Mouse (Mus musculus): ENCODE measurements around the gene Uso1. TPM values are rescaled to one million over a fixed set of nuclear protein-coding genes. Genes with fewer than 3 reads are reported as not detected.
A peak's percentile ranks its signal among the peaks of the same experiment; 100 is the strongest.

The Uso1 gene
- polyA plus RNA-seq, 2 experiments = 14.3 to 18.6 TPM

DNA sequence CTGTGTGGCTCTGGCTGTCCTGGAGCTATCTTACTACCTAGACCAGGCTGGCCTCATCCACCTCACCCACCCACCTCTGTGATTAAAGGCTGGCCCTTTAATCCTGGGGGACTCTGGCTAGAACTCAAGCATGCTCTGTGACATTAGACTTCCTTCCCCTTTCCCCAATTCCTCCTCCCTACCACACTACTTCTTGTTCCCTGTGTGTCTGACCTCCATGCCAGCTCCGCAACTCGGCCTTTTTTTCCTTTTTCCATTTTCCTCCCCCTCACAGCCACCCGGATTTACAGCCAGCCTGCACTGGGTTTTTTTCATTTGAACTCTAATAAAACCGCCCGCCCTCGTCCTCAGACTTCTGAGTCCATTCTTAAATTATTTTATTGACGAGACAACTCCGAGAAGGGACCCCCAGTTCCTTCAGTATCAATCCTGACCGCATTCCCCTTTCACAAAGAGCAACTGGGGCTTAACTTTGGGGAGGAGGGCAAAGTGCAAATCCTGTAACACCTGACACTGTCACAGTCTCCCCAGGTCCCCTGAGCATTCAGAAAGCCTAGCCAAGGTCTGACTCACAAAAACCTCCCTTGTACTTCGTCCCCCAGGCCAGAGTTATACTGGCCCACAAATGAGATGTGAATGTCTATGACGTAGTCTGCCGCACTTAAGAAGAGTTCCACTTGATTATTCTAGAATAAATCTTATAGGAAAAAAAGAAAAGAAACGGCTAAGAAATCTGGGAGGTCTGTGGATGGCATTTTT, 39.2 kb upstream of the Uso1 start:
- peak; percentile 50; the same call in 1 of the 2 replicates for ATAC-seq (ENCODE audit: insufficient read depth)
- TF ChIP-seq EP300 (IDR thresholded peaks at IDR 0.05; ENCODE audit: low read depth) (no peak), CTCF (IDR thresholded peaks at IDR 0.05; ENCODE audit: low read depth) (no peak)
- H3K9me3 ChIP-seq (ENCODE audit: control insufficient read depth, low read length) = no peaks in the 10 kb centered on the region
- no peak for DNase-seq (ENCODE audit: low read depth in 3 of 3, low spot score in 3 of 3)
- H3K4me1 ChIP-seq (replicated peaks; ENCODE audit: control insufficient read depth in 2 of 2, insufficient read depth in 2 of 2, low read length in 1 of 2) = peaks cover 0 to 5% of the 10 kb centered on the region in 2 experiments; a peak in 1 of 4 replicates
- H3K4me2 ChIP-seq (ENCODE audit: low read depth) = no peak overlapping the region; the same call in 1 of the 2 replicates
- WGBS (ENCODE audit: insufficient replicate concordance) = 48% methylated on average over 13 of the region's 13 CpGs
- H3K36me3 ChIP-seq (replicated peaks; ENCODE audit: control insufficient read depth, insufficient read depth, low read depth) = no peaks in the 10 kb centered on the region
- no peaks in the 10 kb centered on the region for H3K27me3 ChIP-seq (ENCODE audit: control insufficient read depth, insufficient read depth, low read length)
- H3K27ac ChIP-seq = no peak overlapping the region
- no peak overlapping the region for H3K4me3 ChIP-seq (ENCODE audit: insufficient read depth in 1 of 2, low read depth in 2 of 2, low read length in 2 of 2)
- no peak overlapping the region for H3K9ac ChIP-seq (replicated peaks)

DNA sequence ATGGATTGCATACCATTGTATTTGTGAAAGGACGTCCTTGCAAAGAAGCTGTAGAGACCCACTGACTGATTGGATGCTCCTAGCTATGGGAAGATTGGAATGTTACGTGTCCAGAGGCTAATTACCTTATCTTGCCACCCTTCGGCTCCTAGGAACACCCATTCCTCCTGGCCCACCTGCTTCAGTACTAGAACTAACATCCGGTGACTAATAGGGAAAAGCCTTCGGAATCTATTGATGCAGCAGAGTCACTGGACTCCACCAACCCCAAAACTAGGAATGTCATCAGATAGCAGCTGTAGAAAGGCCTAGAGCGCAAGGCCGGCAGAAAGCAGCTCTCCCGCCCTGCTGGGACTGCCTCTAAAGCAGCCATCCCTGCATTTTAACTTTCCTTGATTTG, 36.1 kb upstream of the Uso1 start:
- H3K4me3 ChIP-seq (ENCODE audit: insufficient read depth in 1 of 2, low read depth in 2 of 2, low read length in 2 of 2) = no peak overlapping the region
- H3K9ac ChIP-seq (replicated peaks) = no peak overlapping the region
- TF ChIP-seq CTCF (IDR thresholded peaks at IDR 0.05; ENCODE audit: low read depth) (no peak), EP300 (IDR thresholded peaks at IDR 0.05; ENCODE audit: low read depth) (no peak)
- H3K27me3 ChIP-seq (ENCODE audit: control insufficient read depth, insufficient read depth, low read length) = no peaks in the 10 kb centered on the region
- H3K36me3 ChIP-seq (replicated peaks; ENCODE audit: control insufficient read depth, insufficient read depth, low read depth) = no peaks in the 10 kb centered on the region
- no peak overlapping the region for H3K4me2 ChIP-seq (ENCODE audit: low read depth)
- no peaks in the 10 kb centered on the region for H3K9me3 ChIP-seq (ENCODE audit: control insufficient read depth, low read length)
- WGBS (ENCODE audit: insufficient replicate concordance) = 73% methylated on average over 8 of the region's 8 CpGs
- ATAC-seq (ENCODE audit: insufficient read depth) (no peak), DNase-seq (ENCODE audit: low read depth in 3 of 3, low spot score in 3 of 3) (no peak)
- no peak overlapping the region for H3K27ac ChIP-seq
- peaks cover 0 to 8% of the 10 kb centered on the region in 2 experiments; a peak in 1 of 4 replicates for H3K4me1 ChIP-seq (replicated peaks; ENCODE audit: control insufficient read depth in 2 of 2, insufficient read depth in 2 of 2, low read length in 1 of 2)

DNA sequence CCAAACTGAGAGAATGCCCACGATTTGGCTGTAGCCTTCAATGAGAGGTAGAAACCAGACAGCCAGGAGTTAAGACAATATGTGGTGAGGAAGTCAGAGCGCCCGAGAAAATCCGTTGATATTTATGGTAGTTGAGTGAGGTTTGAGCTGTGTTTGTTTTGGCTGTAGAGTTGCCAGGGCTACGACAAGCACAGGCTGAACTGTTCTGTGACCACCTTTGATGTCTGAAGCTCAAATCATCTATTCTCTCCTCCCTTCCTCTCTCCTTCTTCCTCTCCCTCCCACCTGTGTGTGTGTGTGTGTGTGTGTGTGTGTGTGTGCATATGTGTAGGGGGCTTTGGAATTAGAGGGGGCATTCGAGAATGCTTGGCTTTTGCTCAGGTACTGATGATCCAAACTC, 34.7 kb upstream of the Uso1 start:
- ATAC-seq (ENCODE audit: insufficient read depth) (no peak), DNase-seq (ENCODE audit: low read depth in 3 of 3, low spot score in 3 of 3) (no peak)
- Histone ChIP-seq H3K36me3 (replicated peaks; ENCODE audit: control insufficient read depth, insufficient read depth, low read depth) (no peaks in the 10 kb centered on the region), H3K4me2 (ENCODE audit: low read depth) (no peak overlapping the region), H3K4me1 (replicated peaks; ENCODE audit: control insufficient read depth in 2 of 2, insufficient read depth in 2 of 2, low read length in 1 of 2) (peaks cover 0 to 9% of the 10 kb centered on the region in 2 experiments; a peak in 1 of 4 replicates), H3K27me3 (ENCODE audit: control insufficient read depth, insufficient read depth, low read length) (no peaks in the 10 kb centered on the region), H3K4me3 (ENCODE audit: insufficient read depth in 1 of 2, low read depth in 2 of 2, low read length in 2 of 2) (no peak overlapping the region), H3K9ac (replicated peaks) (no peak overlapping the region), H3K27ac (no peak overlapping the region), H3K9me3 (ENCODE audit: control insufficient read depth, low read length) (no peaks in the 10 kb centered on the region)
- TF ChIP-seq EP300 (IDR thresholded peaks at IDR 0.05; ENCODE audit: low read depth) = no peak
- no peak for TF ChIP-seq CTCF (IDR thresholded peaks at IDR 0.05; ENCODE audit: low read depth)
- WGBS (ENCODE audit: insufficient replicate concordance) = 28% methylated on average over 6 of the region's 6 CpGs

DNA sequence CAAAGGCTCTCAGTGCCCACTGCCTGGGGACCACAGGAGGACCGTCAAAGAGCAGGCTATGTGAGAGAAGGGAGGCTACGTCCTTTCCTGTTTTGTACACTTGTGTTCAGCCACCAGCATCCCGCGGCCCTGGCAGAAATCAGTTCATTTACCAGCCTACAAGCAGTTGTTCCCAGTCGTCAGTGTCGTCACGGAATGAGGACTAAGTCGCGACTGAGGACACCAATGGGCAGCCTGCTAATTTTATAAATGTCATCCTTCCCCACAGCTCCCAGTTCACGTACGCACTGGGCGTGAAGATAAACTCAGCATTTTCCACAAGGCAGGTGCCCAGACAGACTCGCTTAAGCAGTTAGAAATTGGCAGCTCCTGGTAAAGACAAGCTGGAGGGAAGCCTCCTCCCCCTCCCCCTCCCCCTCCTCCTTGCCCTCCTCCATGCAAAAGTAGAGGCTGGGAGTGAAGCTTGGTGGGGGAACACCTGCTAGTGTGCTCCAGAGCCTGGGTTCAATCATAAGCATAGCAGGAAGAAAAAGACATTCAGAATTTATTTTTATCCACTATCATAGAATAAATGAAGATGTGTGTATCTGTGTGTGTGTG, 33.8 kb upstream of the Uso1 start:
- Histone ChIP-seq H3K27ac (no peak overlapping the region), H3K27me3 (ENCODE audit: control insufficient read depth, insufficient read depth, low read length) (no peaks in the 10 kb centered on the region), H3K4me1 (replicated peaks; ENCODE audit: control insufficient read depth in 2 of 2, insufficient read depth in 2 of 2, low read length in 1 of 2) (peaks cover 0 to 7% of the 10 kb centered on the region in 2 experiments; a peak in 1 of 4 replicates), H3K4me3 (ENCODE audit: insufficient read depth in 1 of 2, low read depth in 2 of 2, low read length in 2 of 2) (no peak overlapping the region), H3K9ac (replicated peaks) (no peak overlapping the region), H3K36me3 (replicated peaks; ENCODE audit: control insufficient read depth, insufficient read depth, low read depth) (no peaks in the 10 kb centered on the region), H3K4me2 (ENCODE audit: low read depth) (no peak overlapping the region), H3K9me3 (ENCODE audit: control insufficient read depth, low read length) (no peaks in the 10 kb centered on the region)
- ATAC-seq (ENCODE audit: insufficient read depth) = no peak
- no peak for DNase-seq (ENCODE audit: low read depth in 3 of 3, low spot score in 3 of 3)
- WGBS (ENCODE audit: insufficient replicate concordance) = 69% methylated on average over 13 of the region's 13 CpGs
- no peak for TF ChIP-seq CTCF (IDR thresholded peaks at IDR 0.05; ENCODE audit: low read depth)

DNA sequence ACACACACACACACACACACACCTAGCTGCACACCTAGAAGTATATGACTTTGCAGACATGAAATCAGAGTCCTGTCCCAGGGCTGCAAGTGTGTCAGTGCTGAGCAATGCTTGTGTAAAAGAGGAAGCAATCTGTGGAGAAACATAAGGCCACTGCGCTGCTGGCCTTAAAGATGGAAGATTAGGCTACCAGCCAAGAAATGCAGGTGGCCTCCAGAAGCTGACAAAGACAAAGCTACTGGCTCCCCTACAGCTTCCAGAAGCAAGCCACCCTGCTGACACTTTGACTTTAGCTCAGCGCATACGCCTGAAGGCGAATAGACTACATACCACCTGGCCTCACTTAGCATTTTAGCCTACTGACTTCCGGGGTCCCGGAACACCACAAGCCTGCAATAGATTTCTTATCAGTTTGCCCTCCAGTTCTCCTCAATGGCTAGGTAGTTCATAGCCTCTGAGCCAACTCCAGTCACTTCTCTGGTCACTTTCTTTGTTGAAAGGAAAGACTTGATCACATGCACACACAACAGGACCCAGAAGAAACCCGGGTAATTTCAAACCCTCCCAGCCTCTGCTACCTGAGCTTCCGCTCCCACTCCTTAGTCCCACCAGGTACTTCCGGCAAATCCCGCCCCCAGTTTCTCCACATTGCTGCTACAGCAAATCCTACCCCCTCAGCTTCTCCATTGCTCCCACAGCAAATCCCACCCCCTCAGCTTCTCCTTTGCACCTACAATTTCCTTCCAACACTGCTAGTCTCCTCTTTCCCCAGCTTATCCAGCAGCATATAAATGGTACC, 31.2 kb upstream of the Uso1 start:
- no peak overlapping the region for H3K9ac ChIP-seq (replicated peaks)
- no peaks in the 10 kb centered on the region for H3K36me3 ChIP-seq (replicated peaks; ENCODE audit: control insufficient read depth, insufficient read depth, low read depth)
- no peak overlapping the region for H3K4me3 ChIP-seq (ENCODE audit: insufficient read depth in 1 of 2, low read depth in 2 of 2, low read length in 2 of 2)
- H3K4me2 ChIP-seq (ENCODE audit: low read depth) = no peak overlapping the region
- no peaks in the 10 kb centered on the region for H3K9me3 ChIP-seq (ENCODE audit: control insufficient read depth, low read length)
- peaks cover 0 to 7% of the 10 kb centered on the region in 2 experiments; a peak in 1 of 4 replicates for H3K4me1 ChIP-seq (replicated peaks; ENCODE audit: control insufficient read depth in 2 of 2, insufficient read depth in 2 of 2, low read length in 1 of 2)
- ATAC-seq (ENCODE audit: insufficient read depth) = peak; percentile 20; the same call in 1 of the 2 replicates
- H3K27ac ChIP-seq = no peak overlapping the region
- DNase-seq (ENCODE audit: low read depth in 3 of 3, low spot score in 3 of 3) = no peak
- no peak for TF ChIP-seq EP300 (IDR thresholded peaks at IDR 0.05; ENCODE audit: low read depth)
- TF ChIP-seq CTCF (IDR thresholded peaks at IDR 0.05; ENCODE audit: low read depth) = no peak
- 41% methylated on average over 10 of the region's 10 CpGs for WGBS (ENCODE audit: insufficient replicate concordance)
- H3K27me3 ChIP-seq (ENCODE audit: control insufficient read depth, insufficient read depth, low read length) = no peaks in the 10 kb centered on the region
